Mouse (Mus musculus) small intestine, adult 2 months (tissue): ENCODE measurements around the gene Vamp8.

Experiments used
- CTCF ChIP-seq: fragments of 200-500 bp; IDR thresholded peaks from 2 replicates; pipeline ENCODE4 v1.5.1; 2012; ENCODE audit warnings: low read depth, mild to moderate bottlenecking, control low read depth, inconsistent platforms, low read length, moderate library complexity, mixed read lengths; ENCODE audit not compliant: insufficient replicate concordance, insufficient read length; ENCODE audit errors: extremely low read depth
- POLR2A ChIP-seq: fragments of 200-500 bp; IDR thresholded peaks from 2 replicates; pipeline ENCODE4 v1.6.1; 2012; ENCODE audit warnings: low read depth, mild to moderate bottlenecking, control low read depth, inconsistent platforms, low read length, moderate library complexity

DNA sequence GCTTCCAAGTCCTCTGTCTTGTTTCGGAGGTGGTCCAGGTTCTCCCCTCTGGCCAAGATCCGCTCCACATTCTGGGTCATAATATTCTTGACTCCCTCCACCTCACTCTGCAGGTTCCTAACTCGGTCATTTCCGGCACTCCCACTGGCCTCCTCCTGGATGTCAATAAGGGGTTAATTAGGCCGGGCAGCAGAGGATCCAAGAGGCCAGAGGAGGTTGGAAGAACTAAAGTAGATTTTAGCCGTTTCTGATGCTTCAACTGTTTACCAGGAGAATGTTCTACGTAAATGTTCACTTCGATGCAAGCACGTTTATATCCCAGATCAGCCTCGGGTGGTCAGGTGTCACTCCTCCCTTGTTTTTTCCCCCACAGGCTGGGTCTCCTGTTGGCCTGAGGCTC is 2.2 kb downstream of the Vamp8 start:
- TF ChIP-seq CTCF (no peak), POLR2A (no peak)
